In the genomic region with DNA sequence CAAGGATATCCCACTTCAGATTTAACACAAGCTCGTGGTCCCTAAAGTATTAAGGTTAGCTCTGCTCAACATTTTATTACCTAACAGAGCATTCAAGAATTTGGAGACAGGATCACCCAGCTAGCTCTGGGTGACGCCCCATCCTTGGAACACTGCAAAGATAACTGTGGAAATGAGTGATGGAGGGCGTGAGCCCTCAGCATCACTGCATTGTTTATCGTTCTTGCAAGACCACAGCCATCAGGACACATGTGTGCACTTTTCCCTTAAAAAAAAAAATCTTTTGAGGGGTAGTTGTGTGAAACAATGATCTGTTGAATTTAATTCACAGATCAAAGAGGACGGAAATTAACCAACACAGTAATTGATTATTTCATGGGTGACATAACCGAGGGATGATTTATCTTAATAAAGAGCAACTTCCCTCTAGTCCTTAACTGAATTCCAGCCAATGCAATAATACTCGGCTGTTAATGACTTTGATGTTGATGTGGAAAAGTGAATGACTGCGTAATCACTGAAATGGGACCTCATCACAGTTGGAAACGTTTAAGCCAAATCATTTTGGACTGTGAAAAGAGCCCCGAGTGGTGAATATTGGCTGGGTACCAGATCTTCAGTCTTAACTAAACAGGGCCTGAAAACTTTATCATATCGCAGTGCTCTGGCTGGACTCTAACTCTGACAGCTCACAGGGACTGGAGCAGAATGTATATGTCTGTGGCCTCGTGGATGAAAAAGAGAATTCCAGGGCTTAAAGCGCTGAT, we compare ENCODE assay signal across 12 mouse cellular contexts.
A peak's percentile ranks its signal among the peaks of the same experiment; 100 is the strongest.
DNase-seq lines count a peak whose midpoint lies in the region; ATAC-seq lines count a peak whose summit lies in the region.
"Had no signal": no experiment of that assay in that cellular context is flagged by ENCODE, and none has a peak within 500 bp of the region (broad histone marks: within the 10 kb centered on the region; RNA-seq: fewer than 3 reads in every experiment).

No protein-coding gene starts in this region.

- no peak overlapping the region for H3K4me3 ChIP-seq in heart, embryonic 12.5 days
- no peak overlapping the region for H3K4me3 ChIP-seq in intestine, embryonic 14.5 days (ENCODE audit: low read depth, low read length)
- no peak overlapping the region for H3K4me3 ChIP-seq in midbrain, embryonic 16.5 days (ENCODE audit: low read depth, low read length)
- H3K4me3 ChIP-seq: embryonic facial prominence, embryonic 12.5 days; liver, embryonic 15.5 days had no signal

- peak overlapping the region; percentile 95 for H3K27ac ChIP-seq in heart, embryonic 12.5 days (ENCODE audit: poor library complexity, severe bottlenecking)
- peak overlapping the region; percentile 33; the same call in 1 of the 2 replicates for H3K27ac ChIP-seq in intestine, embryonic 14.5 days (ENCODE audit: low read depth)
- H3K27ac ChIP-seq in midbrain, embryonic 16.5 days (ENCODE audit: low read length) = no peak overlapping the region
- H3K27ac ChIP-seq: liver, embryonic 15.5 days had no signal

- H3K36me3 ChIP-seq in heart, embryonic 12.5 days = no peaks in the 10 kb centered on the region
- H3K36me3 ChIP-seq in intestine, embryonic 14.5 days (ENCODE audit: control insufficient read depth, insufficient read depth, low read length) = no peaks in the 10 kb centered on the region
- no peaks in the 10 kb centered on the region for H3K36me3 ChIP-seq in midbrain, embryonic 16.5 days (ENCODE audit: control insufficient read depth, insufficient read depth, low read length)
- H3K36me3 ChIP-seq: embryonic facial prominence, embryonic 12.5 days; liver, embryonic 15.5 days had no signal

- no peaks in the 10 kb centered on the region for H3K27me3 ChIP-seq in heart, embryonic 12.5 days (replicated peaks)
- H3K27me3 ChIP-seq in intestine, embryonic 14.5 days (replicated peaks; ENCODE audit: control insufficient read depth, insufficient read depth, low read length) = no peaks in the 10 kb centered on the region
- H3K27me3 ChIP-seq in midbrain, embryonic 16.5 days (ENCODE audit: control insufficient read depth, insufficient read depth, low read depth, low read length) = peaks cover 3% of the 10 kb centered on the region; the same call in 1 of the 2 replicates
- H3K27me3 ChIP-seq: CH12.LX; embryonic facial prominence, embryonic 12.5 days; liver, embryonic 15.5 days had no signal

- H3K4me1 ChIP-seq in heart, embryonic 12.5 days (replicated peaks) = peaks cover 23% of the 10 kb centered on the region
- H3K4me1 ChIP-seq in intestine, embryonic 14.5 days (replicated peaks; ENCODE audit: control insufficient read depth, insufficient read depth, low read length) = peaks cover 7% of the 10 kb centered on the region; the same call in 1 of the 2 replicates
- peaks cover 11% of the 10 kb centered on the region for H3K4me1 ChIP-seq in midbrain, embryonic 16.5 days (ENCODE audit: control insufficient read depth, insufficient read depth, low read length)
- H3K4me1 ChIP-seq: liver, embryonic 15.5 days had no signal

- H3K9ac ChIP-seq in heart, embryonic 12.5 days = no peak overlapping the region
- no peak overlapping the region for H3K9ac ChIP-seq in intestine, embryonic 14.5 days (ENCODE audit: low read length)
- no peak overlapping the region for H3K9ac ChIP-seq in midbrain, embryonic 16.5 days (ENCODE audit: low read depth, low read length)
- H3K9ac ChIP-seq: embryonic facial prominence, embryonic 12.5 days; liver, embryonic 15.5 days had no signal

- no peaks in the 10 kb centered on the region for H3K9me3 ChIP-seq in heart, embryonic 12.5 days (replicated peaks)
- no peaks in the 10 kb centered on the region for H3K9me3 ChIP-seq in intestine, embryonic 14.5 days (ENCODE audit: control insufficient read depth, low read length)
- no peaks in the 10 kb centered on the region for H3K9me3 ChIP-seq in midbrain, embryonic 16.5 days (replicated peaks; ENCODE audit: control insufficient read depth, low read length, poor library complexity, severe bottlenecking)
- H3K9me3 ChIP-seq: embryonic facial prominence, embryonic 12.5 days; liver, embryonic 15.5 days had no signal

- no peak for DNase-seq in heart, postnatal 25 days (ENCODE audit: low spot score)
- DNase-seq in embryo, embryonic 10.5 days (ENCODE audit: low spot score) = peak; percentile 54
- no peak for DNase-seq in intestine, embryonic 14.5 days (ENCODE audit: low spot score)
- no peak for DNase-seq in urinary bladder, adult 2 months (ENCODE audit: low spot score)
- no peak for DNase-seq in right cerebral cortex, adult 18-20 months
- no peak for DNase-seq in left cerebral cortex, postnatal 4 days

- ATAC-seq in heart, embryonic 12.5 days (ENCODE audit: insufficient number of reproducible peaks, low FRiP score) = peak; percentile 89
- peak; percentile 66 for ATAC-seq in intestine, embryonic 14.5 days (replicated peaks; ENCODE audit: low FRiP score, low TSS enrichment, low read depth)
- 0 out of 2 replicates have a peak, but pooled peaks have one; percentile 28 for ATAC-seq in midbrain, embryonic 16.5 days
- ATAC-seq: inflammation-experienced regulatory T-cells, adult 6 months had no signal

- 0 out of 2 replicates have a peak overlapping the region, but pooled peaks have one; percentile 25 for H3K4me2 ChIP-seq in heart, embryonic 12.5 days
- H3K4me2 ChIP-seq in intestine, embryonic 14.5 days (ENCODE audit: low read length) = peak overlapping the region; percentile 4
- no peak overlapping the region for H3K4me2 ChIP-seq in midbrain, embryonic 16.5 days (ENCODE audit: low read length)
- H3K4me2 ChIP-seq: liver, embryonic 15.5 days had no signal

- intact Hi-C loops in heart, postnatal 25 days (cut with DNase I) = no loop called here
- intact Hi-C loops in left cerebral cortex, postnatal 4 days (cut with DNase I) = no loop called here

- 31% methylated on average over 13 of the region's 13 CpGs for WGBS in heart, embryonic 12.5 days
- 26% methylated on average over 13 of the region's 13 CpGs for WGBS in intestine, embryonic 14.5 days
- WGBS in midbrain, embryonic 16.5 days = 43% methylated on average over 13 of the region's 13 CpGs

Comparison
In these comparisons a context has a peak if more than half of its experiments do, and no peak if none do; other contexts are left out.
1. ATAC-seq: peak in every context shown above with its lines; median percentile 89 in heart, embryonic 12.5 days; 66 in intestine, embryonic 14.5 days; 28 in midbrain, embryonic 16.5 days.